Mouse (Mus musculus): ENCODE data around the gene Taar7e. TPM values are rescaled to one million over a fixed set of nuclear protein-coding genes. Genes with fewer than 3 reads are reported as not detected.

The Taar7e gene
- polyA plus RNA-seq (2016; fragmentation: Nextera tagmentation; extraction: Ambion mirVana), result not detected in 2 replicates

DNA sequence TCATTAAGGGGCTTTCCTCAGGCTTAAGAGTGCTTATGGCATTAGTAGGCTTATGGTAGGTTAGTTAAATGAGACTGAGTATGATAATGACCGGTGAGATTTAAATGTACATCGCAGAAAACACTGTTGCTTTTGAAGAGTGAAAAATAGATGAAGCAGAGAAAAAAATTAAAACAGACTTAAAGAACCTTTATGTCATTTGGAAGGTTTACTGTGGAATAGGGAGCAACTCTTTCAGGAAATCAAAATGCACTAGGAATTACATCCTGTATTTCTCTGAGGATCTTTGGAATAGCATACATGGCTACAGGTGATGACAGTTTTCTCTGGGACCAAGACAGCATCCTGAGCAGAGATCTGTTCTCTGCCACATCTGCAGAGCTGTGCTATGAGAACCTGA is at the start of gene Taar7e:
Gene Taar7e, plus strand, starts transcription at position 301 of the 400 bp plus-strand sequence.
- H3K4me1 ChIP-seq, result no peaks in the 10 kb centered on the region
- WGBS, result 85% methylated on average over 2 of the region's 2 CpGs

DNA sequence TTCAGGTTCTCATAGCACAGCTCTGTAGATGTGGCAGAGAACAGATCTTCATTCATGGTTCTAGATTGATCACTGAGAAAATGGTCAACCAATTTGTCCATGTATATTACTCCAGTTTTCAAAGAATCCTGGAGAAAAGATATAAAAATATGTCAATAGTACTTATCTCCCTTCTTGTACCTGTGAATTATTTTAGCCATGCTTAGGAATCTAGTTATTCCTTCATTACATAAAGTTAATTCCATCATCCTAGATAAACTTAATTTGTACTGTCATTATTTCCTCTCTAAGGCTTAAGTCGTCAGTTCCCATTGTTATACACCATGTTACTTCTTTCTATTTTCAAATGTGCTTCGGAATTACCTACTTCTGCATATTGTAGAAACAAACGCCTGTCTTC is 44.0 kb upstream of the Taar7e start, which contains the start of gene Taar7a:
Gene Taar7a, minus strand, starts transcription at position 101 of the 400 bp plus-strand sequence.
- no peak within 1 kb of the TSS for H3K9ac ChIP-seq
- no peaks in the 10 kb centered on the region for H3K27me3 ChIP-seq
- WGBS, result 90% methylated on average over 3 of the region's 3 CpGs
- H3K27ac ChIP-seq, result no peak within 1 kb of the TSS
- H3K9me3 ChIP-seq, result no peaks in the 10 kb centered on the region
- no peak for ATAC-seq (ENCODE audit: insufficient number of reproducible peaks, insufficient read depth, low FRiP score, low TSS enrichment)
- no peak within 1 kb of the TSS for H3K4me3 ChIP-seq
- H3K4me1 ChIP-seq, result no peaks in the 10 kb centered on the region
- H3K36me3 ChIP-seq, result no peaks in the 10 kb centered on the region
- no peak within 1 kb of the TSS for H3K4me2 ChIP-seq (replicated peaks)

More for the DNA sequence above, at the start of gene Taar7e:
- Histone ChIP-seq H3K27ac (no peak within 1 kb of the TSS), H3K9ac (no peak within 1 kb of the TSS), H3K4me2 (replicated peaks) (no peak within 1 kb of the TSS), H3K9me3 (no peaks in the 10 kb centered on the region), H3K36me3 (no peaks in the 10 kb centered on the region), H3K4me3 (no peak within 1 kb of the TSS), H3K27me3 (no peaks in the 10 kb centered on the region)
- ATAC-seq (ENCODE audit: insufficient number of reproducible peaks, insufficient read depth, low FRiP score, low TSS enrichment), result no peak

GRCm38 (mm10) chr10:23999639-24000038 is 37.8 kb upstream of the Taar7e start, which contains the start of gene Taar7b:
Gene Taar7b, plus strand, starts transcription at chr10:23999939.
- Histone ChIP-seq H3K36me3 (no peaks in the 10 kb centered on the region), H3K9ac (no peak within 1 kb of the TSS), H3K27me3 (no peaks in the 10 kb centered on the region), H3K4me3 (no peak within 1 kb of the TSS), H3K9me3 (no peaks in the 10 kb centered on the region), H3K4me2 (replicated peaks) (no peak within 1 kb of the TSS), H3K27ac (no peak within 1 kb of the TSS), H3K4me1 (no peaks in the 10 kb centered on the region)
- no peak for ATAC-seq (ENCODE audit: insufficient number of reproducible peaks, insufficient read depth, low FRiP score, low TSS enrichment)
- WGBS, result 76% methylated on average over 1 of the region's 1 CpGs

DNA sequence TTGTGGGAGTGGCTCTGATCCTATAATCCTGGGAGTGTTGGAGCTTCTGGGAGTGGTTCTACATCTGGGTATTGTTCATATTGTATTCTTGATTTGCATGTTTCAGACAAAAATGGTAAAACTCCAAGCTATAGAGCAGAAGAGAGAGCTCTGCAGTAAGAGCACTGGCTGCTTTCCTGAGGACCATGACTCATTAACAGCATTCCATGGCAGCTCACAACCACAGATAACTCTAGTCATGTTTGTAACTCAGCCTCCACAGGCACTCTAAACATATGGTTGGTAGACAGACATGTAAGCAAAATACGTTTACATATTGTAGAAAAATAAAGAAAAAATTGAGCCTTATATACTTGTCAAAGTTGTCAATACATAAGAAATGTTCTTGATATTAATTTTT is 31.0 kb upstream of the Taar7e start:
- H3K27ac ChIP-seq, result no peak overlapping the region
- no peak overlapping the region for H3K4me2 ChIP-seq (replicated peaks)
- no peak for ATAC-seq (ENCODE audit: insufficient number of reproducible peaks, insufficient read depth, low FRiP score, low TSS enrichment)
- no peak overlapping the region for H3K9ac ChIP-seq
- 68% methylated on average over 1 of the region's 1 CpGs for whole genome bisulfite sequencing
- no peaks in the 10 kb centered on the region for H3K9me3 ChIP-seq
- H3K27me3 ChIP-seq, result no peaks in the 10 kb centered on the region
- no peaks in the 10 kb centered on the region for H3K36me3 ChIP-seq
- no peaks in the 10 kb centered on the region for H3K4me1 ChIP-seq
- no peak overlapping the region for H3K4me3 ChIP-seq

DNA sequence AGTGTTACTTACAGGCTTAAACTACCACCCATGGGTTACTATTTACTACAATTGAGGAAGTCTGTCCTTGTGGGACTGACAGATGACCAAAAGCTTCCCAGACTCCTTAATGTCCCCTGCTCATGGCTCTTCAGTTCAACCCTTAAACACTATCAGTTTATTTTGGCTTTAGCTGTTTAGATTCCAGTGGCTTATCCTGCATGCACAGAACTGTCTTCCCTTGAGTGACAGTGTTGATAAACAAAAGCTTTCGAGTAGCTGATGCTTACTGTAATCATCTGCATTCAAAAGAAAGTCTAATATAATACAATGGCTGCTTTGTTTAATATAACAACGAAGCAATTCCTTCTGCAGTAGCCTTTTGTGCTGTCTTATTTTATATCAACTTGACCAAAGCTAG is 30.4 kb upstream of the Taar7e start:
- ATAC-seq (ENCODE audit: insufficient number of reproducible peaks, insufficient read depth, low FRiP score, low TSS enrichment), result no peak
- Histone ChIP-seq H3K9me3 (no peaks in the 10 kb centered on the region), H3K36me3 (no peaks in the 10 kb centered on the region), H3K27me3 (no peaks in the 10 kb centered on the region), H3K4me3 (no peak overlapping the region), H3K27ac (no peak overlapping the region), H3K4me1 (no peaks in the 10 kb centered on the region), H3K4me2 (replicated peaks) (no peak overlapping the region), H3K9ac (no peak overlapping the region)
- 48% methylated on average over 2 of the region's 2 CpGs for WGBS

DNA sequence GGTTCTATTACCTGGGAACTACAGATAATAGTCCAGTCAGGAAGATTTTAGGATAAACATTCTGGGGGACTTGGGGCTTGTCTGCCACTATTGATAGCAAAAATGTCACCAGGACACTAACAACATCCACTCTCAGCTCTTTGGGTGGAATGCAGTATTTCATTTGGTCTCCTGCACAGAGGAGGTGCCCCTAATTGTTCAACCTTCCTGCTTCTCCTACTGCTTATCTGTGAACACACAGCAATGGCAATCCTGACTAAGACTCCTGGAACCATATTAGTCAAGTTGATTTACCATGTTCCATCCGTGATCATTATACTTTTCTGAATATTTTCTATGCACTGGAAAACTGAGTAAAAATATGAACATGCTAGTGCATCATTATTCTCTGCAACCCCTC is 29.3 kb upstream of the Taar7e start:
- Histone ChIP-seq H3K4me3 (no peak overlapping the region), H3K9ac (no peak overlapping the region), H3K27me3 (no peaks in the 10 kb centered on the region), H3K27ac (no peak overlapping the region), H3K9me3 (no peaks in the 10 kb centered on the region), H3K4me1 (no peaks in the 10 kb centered on the region), H3K36me3 (no peaks in the 10 kb centered on the region), H3K4me2 (replicated peaks) (no peak overlapping the region)
- WGBS, result 84% methylated on average over 1 of the region's 1 CpGs
- no peak for ATAC-seq (ENCODE audit: insufficient number of reproducible peaks, insufficient read depth, low FRiP score, low TSS enrichment)

- ATAC-seq (ENCODE audit: insufficient number of reproducible peaks, insufficient read depth, low FRiP score, low TSS enrichment), result no peak
- no peak within 1 kb of the TSS for H3K4me2 ChIP-seq (replicated peaks)
- H3K4me3 ChIP-seq, result no peak within 1 kb of the TSS
- no peak within 1 kb of the TSS for H3K9ac ChIP-seq
- H3K36me3 ChIP-seq, result no peaks in the 10 kb centered on the region
- no peaks in the 10 kb centered on the region for H3K27me3 ChIP-seq
- H3K9me3 ChIP-seq, result no peaks in the 10 kb centered on the region
- H3K27ac ChIP-seq, result no peak within 1 kb of the TSS
- H3K4me1 ChIP-seq, result no peaks in the 10 kb centered on the region
Observed at GRCm38 (mm10) chr10:24026922-24027321, 10.5 kb upstream of the Taar7e start, which contains the start of gene Taar7d. Gene Taar7d, plus strand, starts transcription at chr10:24027222.

DNA sequence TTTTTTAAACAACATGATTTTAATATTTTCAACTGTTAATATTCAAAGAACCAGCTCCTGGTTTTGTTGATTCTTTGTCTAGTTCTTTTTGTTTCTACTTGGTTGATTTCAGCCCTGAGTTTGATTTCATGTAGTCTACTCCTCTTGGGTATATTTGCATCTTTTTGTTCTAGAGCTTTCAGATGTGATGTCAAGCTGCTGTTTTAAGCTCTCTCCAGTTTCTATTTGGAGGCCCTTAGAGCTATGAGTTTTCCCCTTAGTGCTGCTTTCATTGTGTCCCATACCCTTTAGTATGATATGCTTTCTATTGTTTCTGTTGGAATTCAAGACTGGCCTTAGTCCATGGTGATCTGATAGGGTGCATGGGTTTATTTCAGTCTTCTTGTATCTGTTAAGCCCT is 6.1 kb upstream of the Taar7e start:
- Histone ChIP-seq H3K36me3 (no peaks in the 10 kb centered on the region), H3K27ac (no peak overlapping the region), H3K4me2 (replicated peaks) (no peak overlapping the region), H3K9me3 (no peaks in the 10 kb centered on the region), H3K27me3 (no peaks in the 10 kb centered on the region), H3K4me3 (no peak overlapping the region), H3K4me1 (no peaks in the 10 kb centered on the region), H3K9ac (no peak overlapping the region)
- no peak for ATAC-seq (ENCODE audit: insufficient number of reproducible peaks, insufficient read depth, low FRiP score, low TSS enrichment)

GRCm38 (mm10) chr10:24040120-24040869 is 2.9 kb downstream of the Taar7e start:
- no peak overlapping the region for H3K4me2 ChIP-seq (replicated peaks)
- no peak overlapping the region for H3K4me3 ChIP-seq
- no peak overlapping the region for H3K9ac ChIP-seq
- no peaks in the 10 kb centered on the region for H3K9me3 ChIP-seq
- no peaks in the 10 kb centered on the region for H3K36me3 ChIP-seq
- ATAC-seq (ENCODE audit: insufficient number of reproducible peaks, insufficient read depth, low FRiP score, low TSS enrichment), result no peak
- no peaks in the 10 kb centered on the region for H3K4me1 ChIP-seq
- H3K27me3 ChIP-seq, result no peaks in the 10 kb centered on the region
- WGBS, result 61% methylated on average over 2 of the region's 2 CpGs
- H3K27ac ChIP-seq, result no peak overlapping the region

DNA sequence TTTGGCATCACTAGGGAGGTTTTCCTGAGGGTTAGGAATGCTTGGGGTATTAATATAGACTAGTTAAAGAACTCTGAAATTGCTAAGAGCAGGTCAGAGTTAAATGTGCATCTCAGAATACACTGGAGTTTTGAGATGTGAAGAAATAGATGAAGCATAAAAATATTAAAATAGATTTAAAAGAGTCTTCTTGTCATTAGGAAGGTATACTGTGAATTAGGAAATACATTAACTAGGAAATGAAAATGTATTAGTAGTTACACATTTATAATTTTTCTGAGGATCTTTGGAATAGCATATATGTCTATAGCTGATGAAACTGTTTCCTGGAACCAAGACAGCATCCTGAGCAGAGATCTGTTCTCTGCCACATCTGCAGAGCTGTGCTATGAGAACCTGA is 11.8 kb downstream of the Taar7e start, which contains the start of gene Taar7f:
Gene Taar7f, plus strand, starts transcription at position 301 of the 400 bp plus-strand sequence.
- no peak for ATAC-seq (ENCODE audit: insufficient number of reproducible peaks, insufficient read depth, low FRiP score, low TSS enrichment)
- no peak within 1 kb of the TSS for H3K9ac ChIP-seq
- no peaks in the 10 kb centered on the region for H3K9me3 ChIP-seq
- no peaks in the 10 kb centered on the region for H3K4me1 ChIP-seq
- no peaks in the 10 kb centered on the region for H3K36me3 ChIP-seq
- H3K4me3 ChIP-seq, result no peak within 1 kb of the TSS
- H3K27me3 ChIP-seq, result no peaks in the 10 kb centered on the region
- H3K27ac ChIP-seq, result no peak within 1 kb of the TSS
- no peak within 1 kb of the TSS for H3K4me2 ChIP-seq (replicated peaks)

DNA sequence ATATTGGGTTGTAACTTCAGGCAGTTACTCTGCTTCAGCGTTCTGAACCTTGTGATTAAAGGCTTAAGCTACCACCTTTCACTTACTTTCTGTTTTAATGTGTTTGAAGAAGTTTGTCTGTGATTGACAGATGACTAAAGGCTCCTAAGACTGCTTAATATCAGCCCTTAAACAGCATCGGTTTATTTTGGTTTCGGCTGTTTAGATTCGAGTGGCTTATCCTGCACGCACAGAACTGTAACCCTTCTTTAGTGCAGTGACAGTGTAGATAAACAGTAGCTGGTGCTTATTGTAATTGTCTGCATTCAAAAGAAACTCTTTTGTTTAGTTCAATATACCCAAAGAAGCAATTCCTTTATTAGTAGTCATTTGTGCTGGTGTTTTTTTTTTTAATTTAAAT is 14.6 kb downstream of the Taar7e start:
- H3K4me2 ChIP-seq (replicated peaks), result no peak overlapping the region
- H3K4me3 ChIP-seq, result no peak overlapping the region
- ATAC-seq (ENCODE audit: insufficient number of reproducible peaks, insufficient read depth, low FRiP score, low TSS enrichment), result no peak
- 63% methylated on average over 5 of the region's 5 CpGs for WGBS
- H3K27ac ChIP-seq, result no peak overlapping the region
- H3K9me3 ChIP-seq, result no peaks in the 10 kb centered on the region
- H3K9ac ChIP-seq, result no peak overlapping the region
- no peaks in the 10 kb centered on the region for H3K36me3 ChIP-seq
- no peaks in the 10 kb centered on the region for H3K27me3 ChIP-seq
- H3K4me1 ChIP-seq, result no peaks in the 10 kb centered on the region

GRCm38 (mm10) chr10:24058986-24059385 is 21.6 kb downstream of the Taar7e start:
- Histone ChIP-seq H3K9ac (no peak overlapping the region), H3K27me3 (no peaks in the 10 kb centered on the region), H3K36me3 (no peaks in the 10 kb centered on the region), H3K27ac (no peak overlapping the region), H3K4me1 (no peaks in the 10 kb centered on the region), H3K9me3 (no peaks in the 10 kb centered on the region), H3K4me2 (replicated peaks) (no peak overlapping the region), H3K4me3 (no peak overlapping the region)
- whole genome bisulfite sequencing, result 85% methylated on average over 3 of the region's 3 CpGs
- ATAC-seq (ENCODE audit: insufficient number of reproducible peaks, insufficient read depth, low FRiP score, low TSS enrichment), result no peak

All from embryonic facial prominence, embryonic 12.5 days (tissue).